Mouse (Mus musculus) gastrocnemius, adult 8-10 months (tissue): ENCODE data around the gene Gm5941. TPM values are rescaled to one million over a fixed set of nuclear protein-coding genes. Genes with fewer than 3 reads are reported as not detected.
"Not testable (repeated sequence)": the region's sequence is repeated elsewhere in the genome, so short reads cannot be mapped to it uniquely, and the experiment has no call there.

Source experiments
- DNase-seq, 2 experiments: peaks; one replicate each; pipeline ENCODE4 v3.0.0; 2022; ENCODE audit warnings: low spot score in 2 of 2
- total RNA-seq, 4 experiments: library from RNA; stranded (reverse); gene quantifications; 2 replicates each; pipeline ENCODE4 v1.2.4; 2022

Gm5941 gene
- total RNA-seq = not detected

DNA sequence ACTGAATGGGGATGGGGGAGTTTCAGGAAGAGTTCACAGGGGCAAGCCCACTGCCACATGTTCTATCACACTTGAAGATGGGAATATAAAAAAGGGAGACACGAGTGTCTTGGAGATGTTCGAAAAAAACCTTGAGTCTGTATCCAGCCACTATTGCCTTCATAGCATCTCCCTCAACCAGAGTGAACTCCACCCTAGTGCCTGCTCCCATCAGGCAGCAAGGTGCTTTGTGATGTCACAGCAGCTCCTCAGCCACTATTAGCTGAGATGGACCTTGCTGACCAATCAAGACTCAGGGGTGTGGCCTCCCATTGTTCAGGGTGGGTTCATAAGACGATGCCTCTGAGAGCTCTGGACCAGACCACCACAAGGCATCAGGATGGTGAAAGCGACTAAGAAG, at the start of gene Gm5941:
Gene Gm5941 (plus strand): TSS at position 301 of the 400 bp plus-strand sequence.
- not testable (repeated sequence) for DNase-seq

DNA sequence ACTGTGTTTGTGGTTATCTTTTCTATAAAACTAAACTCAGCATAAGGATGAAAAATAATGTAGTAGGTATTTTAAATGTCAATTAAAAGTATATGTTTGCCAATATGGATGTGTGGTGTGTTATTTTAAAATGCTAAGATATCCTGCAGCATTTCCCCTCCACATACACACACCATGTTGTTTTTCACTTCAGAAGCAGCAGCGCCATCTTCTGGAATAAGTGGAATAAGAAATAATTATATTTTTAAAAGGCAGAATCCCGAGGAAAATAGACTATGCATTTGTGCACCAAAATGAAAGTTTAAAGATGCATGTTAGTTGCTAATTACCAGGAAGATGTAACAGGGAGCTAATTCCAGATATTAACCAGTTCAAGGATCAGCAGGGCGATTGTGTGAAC, 29.3 kb upstream of the Gm5941 start:
- no peak for DNase-seq

DNA sequence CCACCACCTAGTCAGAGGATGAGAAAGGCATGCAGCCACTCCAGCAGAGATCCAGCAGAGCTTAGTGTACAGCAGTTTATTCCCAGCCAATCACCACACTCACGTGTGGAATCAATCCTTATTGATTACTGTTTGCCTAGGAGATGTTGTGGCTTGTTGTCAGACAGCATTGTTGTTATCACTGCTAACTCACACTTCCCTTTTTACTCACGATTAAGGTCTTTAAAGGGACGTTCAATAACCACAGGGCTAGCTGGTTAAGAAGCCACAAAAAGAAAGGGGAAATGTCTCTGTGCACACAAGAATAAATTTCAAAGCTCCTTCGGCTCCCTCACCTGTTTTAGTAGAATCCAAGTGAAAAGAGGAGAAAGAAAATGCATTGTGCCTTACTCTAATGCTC, 25.0 kb upstream of the Gm5941 start:
- no peak for DNase-seq

DNA sequence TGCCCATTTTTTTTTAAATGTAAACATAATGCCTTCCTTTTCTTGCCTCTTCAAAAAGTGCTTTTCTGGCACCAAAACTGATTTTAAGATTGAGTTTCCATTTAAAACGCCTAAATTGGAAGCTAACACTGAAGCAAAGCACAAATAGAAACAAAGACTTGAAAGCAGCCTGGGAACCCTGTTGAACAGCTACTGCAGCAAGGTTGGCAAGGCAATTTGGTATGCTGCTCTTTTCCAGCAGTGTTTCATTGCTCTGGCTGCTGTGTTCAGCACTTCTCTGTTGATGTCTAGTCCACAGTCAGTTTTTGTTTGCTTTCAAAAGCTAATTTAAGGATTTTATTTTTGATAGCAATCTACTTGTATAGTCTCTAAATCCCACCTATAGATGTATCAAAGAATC, 8.5 kb downstream of the Gm5941 start:
- DNase-seq = no peak

DNA sequence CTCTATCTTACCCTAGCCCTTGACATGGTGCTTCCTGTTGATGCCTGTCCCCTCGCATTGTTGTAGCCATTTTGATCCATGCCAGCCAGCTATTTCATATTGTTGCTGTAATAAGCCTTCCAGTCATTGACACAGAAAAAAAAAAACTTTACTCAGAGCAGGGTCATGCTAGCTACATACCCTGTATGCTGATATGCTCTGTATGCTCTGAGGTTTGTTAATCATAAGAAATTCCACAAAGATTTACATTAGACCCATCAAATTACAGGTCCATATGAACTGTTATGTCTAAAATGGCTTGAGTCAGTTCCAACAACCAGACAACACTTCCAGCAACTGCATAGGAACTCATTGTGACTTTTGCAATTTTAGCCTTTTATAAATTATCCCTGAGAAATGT, 38.1 kb downstream of the Gm5941 start:
- DNase-seq = no peak

Other genes with a start within 250 kb of the Gm5941 start
- gene Mageb18, start 109.6 kb downstream of the Gm5941 start, total RNA-seq = not detected